Mouse (Mus musculus): ENCODE data around the gene Ctnna2. TPM values are rescaled to one million over a fixed set of nuclear protein-coding genes. Genes with fewer than 3 reads are reported as not detected.

The Ctnna2 gene
- polyA plus RNA-seq, 1 experiment = not detected

DNA sequence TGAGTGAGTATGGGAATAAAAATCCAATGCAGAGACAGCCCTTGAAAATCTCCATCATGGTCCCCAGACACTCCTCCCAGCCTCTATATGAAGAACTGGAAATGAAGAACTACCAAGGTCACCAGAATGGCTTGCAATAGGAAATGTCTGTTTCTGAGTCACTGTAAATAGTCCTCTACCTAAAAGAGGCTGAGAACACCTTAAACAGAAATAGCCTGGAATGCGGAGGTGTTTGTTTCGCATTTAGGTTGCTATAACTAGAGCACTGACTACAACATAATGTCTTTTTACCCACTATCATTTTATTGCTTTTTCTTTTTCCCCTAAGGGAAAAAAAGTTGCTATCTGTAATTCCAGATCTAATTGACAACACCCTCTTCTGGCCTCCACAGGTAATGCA, 106.3 kb downstream of the Ctnna2 start:
- no peaks in the 10 kb centered on the region for H3K36me3 ChIP-seq (ENCODE audit: control insufficient read depth, insufficient read depth)
- no peak overlapping the region for H3ac ChIP-seq (ENCODE audit: control insufficient read depth, insufficient read length)
- no peak overlapping the region for H3K4me3 ChIP-seq
- TF ChIP-seq TCF3 (IDR thresholded peaks at IDR 0.05; ENCODE audit: insufficient read length, low read depth) = no peak
- TF ChIP-seq E2F4 (IDR thresholded peaks at IDR 0.05; ENCODE audit: insufficient read depth) = no peak
- TF ChIP-seq MYOD1 (IDR thresholded peaks at IDR 0.05; ENCODE audit: control insufficient read depth in 1 of 3, insufficient read length in 2 of 3, low read depth in 2 of 3) = no peak
- no peak for TF ChIP-seq REST (IDR thresholded peaks at IDR 0.05; ENCODE audit: insufficient read depth, insufficient read length)
- TF ChIP-seq USF1 (IDR thresholded peaks at IDR 0.05; ENCODE audit: low read depth) = no peak
- TF ChIP-seq MYOG (IDR thresholded peaks at IDR 0.05; ENCODE audit: control insufficient read depth in 1 of 3, insufficient read depth in 1 of 3, insufficient read length in 2 of 3, low read depth in 2 of 3) = no peak
- TF ChIP-seq POLR2AphosphoS2 (IDR thresholded peaks at IDR 0.05; ENCODE audit: insufficient read length, low read depth) = no peak
- no peak for TF ChIP-seq POLR2A (IDR thresholded peaks at IDR 0.05; ENCODE audit: insufficient read length, low read depth)
- TF ChIP-seq SRF (IDR thresholded peaks at IDR 0.05; ENCODE audit: control insufficient read depth, insufficient read length, low read depth) = no peak
- no peak for TF ChIP-seq MAX (IDR thresholded peaks at IDR 0.05; ENCODE audit: low read depth)
- no peaks in the 10 kb centered on the region for H3K27me3 ChIP-seq (ENCODE audit: control insufficient read depth, insufficient read depth, insufficient read length)
- no peak overlapping the region for H3K4me2 ChIP-seq (ENCODE audit: low read depth)
- H3K79me2 ChIP-seq (ENCODE audit: control insufficient read depth, insufficient read depth) = no peaks in the 10 kb centered on the region

GRCm38 (mm10) chr6:77869313-77869712, 110.2 kb downstream of the Ctnna2 start:
- Histone ChIP-seq H3K4me2 (ENCODE audit: low read depth) (no peak overlapping the region), H3ac (ENCODE audit: control insufficient read depth, insufficient read length) (no peak overlapping the region), H3K36me3 (ENCODE audit: control insufficient read depth, insufficient read depth) (no peaks in the 10 kb centered on the region), H3K27me3 (ENCODE audit: control insufficient read depth, insufficient read depth, insufficient read length) (no peaks in the 10 kb centered on the region), H3K4me3 (no peak overlapping the region), H3K79me2 (ENCODE audit: control insufficient read depth, insufficient read depth) (no peaks in the 10 kb centered on the region)
- TF ChIP-seq TCF3 (IDR thresholded peaks at IDR 0.05; ENCODE audit: insufficient read length, low read depth) = no peak
- TF ChIP-seq TCF12 (IDR thresholded peaks at IDR 0.05; ENCODE audit: insufficient read depth, poor library complexity, severe bottlenecking) = no peak
- TF ChIP-seq CEBPB (IDR thresholded peaks at IDR 0.05; ENCODE audit: insufficient read depth, poor library complexity, severe bottlenecking) = no peak
- no peak for TF ChIP-seq MAX (IDR thresholded peaks at IDR 0.05; ENCODE audit: low read depth)
- no peak for TF ChIP-seq POLR2AphosphoS2 (IDR thresholded peaks at IDR 0.05; ENCODE audit: insufficient read length, low read depth)
- TF ChIP-seq SRF (IDR thresholded peaks at IDR 0.05; ENCODE audit: control insufficient read depth, insufficient read length, low read depth) = no peak

DNA sequence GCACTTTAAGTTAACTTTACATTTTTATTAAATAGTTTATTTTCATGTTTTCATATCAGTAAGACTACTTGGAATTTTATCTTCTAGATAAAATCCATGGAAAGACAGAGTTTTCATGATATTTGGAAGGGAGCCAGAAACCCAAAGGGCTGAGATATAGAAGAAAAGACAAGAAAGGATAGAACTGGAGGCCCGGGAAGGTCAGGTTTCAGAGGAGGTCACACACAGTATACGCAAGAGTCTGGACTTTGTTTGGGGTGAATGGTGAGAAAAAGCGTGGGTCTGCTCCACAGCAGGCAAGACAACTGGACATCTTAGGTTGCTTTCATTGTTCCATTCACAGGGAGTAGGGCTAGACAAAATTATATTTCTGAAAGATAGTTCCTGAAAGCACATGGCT, 111.4 kb downstream of the Ctnna2 start:
- no peaks in the 10 kb centered on the region for H3K27me3 ChIP-seq (ENCODE audit: control insufficient read depth, insufficient read depth, insufficient read length)
- no peak overlapping the region for H3K4me2 ChIP-seq (ENCODE audit: low read depth)
- no peaks in the 10 kb centered on the region for H3K36me3 ChIP-seq (ENCODE audit: control insufficient read depth, insufficient read depth)
- H3ac ChIP-seq (ENCODE audit: control insufficient read depth, insufficient read length) = no peak overlapping the region
- TF ChIP-seq E2F4 (IDR thresholded peaks at IDR 0.05; ENCODE audit: insufficient read depth) = no peak
- TF ChIP-seq REST (IDR thresholded peaks at IDR 0.05; ENCODE audit: insufficient read depth, insufficient read length) = no peak
- TF ChIP-seq SRF (IDR thresholded peaks at IDR 0.05; ENCODE audit: control insufficient read depth, insufficient read length, low read depth) = no peak
- no peak for TF ChIP-seq POLR2A (IDR thresholded peaks at IDR 0.05; ENCODE audit: insufficient read length, low read depth)
- TF ChIP-seq TCF12 (IDR thresholded peaks at IDR 0.05; ENCODE audit: insufficient read depth, poor library complexity, severe bottlenecking) = no peak
- no peak for TF ChIP-seq MAX (IDR thresholded peaks at IDR 0.05; ENCODE audit: low read depth)
- H3K4me3 ChIP-seq = no peak overlapping the region
- no peaks in the 10 kb centered on the region for H3K79me2 ChIP-seq (ENCODE audit: control insufficient read depth, insufficient read depth)

- Histone ChIP-seq H3K4me3 (no peak overlapping the region), H3ac (ENCODE audit: control insufficient read depth, insufficient read length) (no peak overlapping the region), H3K4me2 (ENCODE audit: low read depth) (no peak overlapping the region), H3K27me3 (ENCODE audit: control insufficient read depth, insufficient read depth, insufficient read length) (no peaks in the 10 kb centered on the region), H3K79me2 (ENCODE audit: control insufficient read depth, insufficient read depth) (no peaks in the 10 kb centered on the region), H3K36me3 (ENCODE audit: control insufficient read depth, insufficient read depth) (no peaks in the 10 kb centered on the region)
- TF ChIP-seq REST (IDR thresholded peaks at IDR 0.05; ENCODE audit: insufficient read depth, insufficient read length) (no peak), SRF (IDR thresholded peaks at IDR 0.05; ENCODE audit: control insufficient read depth, insufficient read length, low read depth) (no peak), TCF12 (IDR thresholded peaks at IDR 0.05; ENCODE audit: insufficient read depth, poor library complexity, severe bottlenecking) (no peak), MYOD1 (IDR thresholded peaks at IDR 0.05; ENCODE audit: control insufficient read depth in 1 of 3, insufficient read length in 2 of 3, low read depth in 2 of 3) (no peak)
Measured at GRCm38 (mm10) chr6:77863379-77863778, 116.1 kb downstream of the Ctnna2 start.

DNA sequence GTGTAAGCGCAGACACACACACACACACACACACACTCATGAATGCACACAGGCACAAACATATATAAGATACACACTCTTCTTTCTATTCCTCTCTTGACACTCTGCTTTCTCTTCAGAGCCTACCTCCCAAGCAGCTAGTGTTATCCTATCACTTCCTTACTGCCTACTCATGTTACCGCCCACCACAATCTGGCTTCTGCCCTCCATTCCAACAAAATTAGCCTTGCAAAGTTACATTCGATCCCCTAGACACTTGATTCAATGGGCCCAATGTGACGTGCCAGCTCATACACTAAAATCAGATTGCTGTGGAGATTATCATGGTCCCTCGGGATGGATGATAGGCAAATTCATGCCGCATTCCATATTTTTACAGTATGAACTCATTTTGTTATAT, 116.7 kb downstream of the Ctnna2 start:
- Histone ChIP-seq H3K27me3 (ENCODE audit: control insufficient read depth, insufficient read depth, insufficient read length) (no peaks in the 10 kb centered on the region), H3K36me3 (ENCODE audit: control insufficient read depth, insufficient read depth) (no peaks in the 10 kb centered on the region), H3K79me2 (ENCODE audit: control insufficient read depth, insufficient read depth) (no peaks in the 10 kb centered on the region), H3K4me3 (no peak overlapping the region), H3ac (ENCODE audit: control insufficient read depth, insufficient read length) (no peak overlapping the region), H3K4me2 (ENCODE audit: low read depth) (no peak overlapping the region)
- TF ChIP-seq SRF (IDR thresholded peaks at IDR 0.05; ENCODE audit: control insufficient read depth, insufficient read length, low read depth) = no peak
- no peak for TF ChIP-seq TCF3 (IDR thresholded peaks at IDR 0.05; ENCODE audit: insufficient read length, low read depth)
- TF ChIP-seq MYOD1 (IDR thresholded peaks at IDR 0.05; ENCODE audit: control insufficient read depth in 1 of 3, insufficient read length in 2 of 3, low read depth in 2 of 3) = no peak
- no peak for TF ChIP-seq POLR2A (IDR thresholded peaks at IDR 0.05; ENCODE audit: insufficient read length, low read depth)
- TF ChIP-seq E2F4 (IDR thresholded peaks at IDR 0.05; ENCODE audit: insufficient read depth) = no peak
- no peak for TF ChIP-seq CEBPB (IDR thresholded peaks at IDR 0.05; ENCODE audit: insufficient read depth, poor library complexity, severe bottlenecking)
- TF ChIP-seq TCF12 (IDR thresholded peaks at IDR 0.05; ENCODE audit: insufficient read depth, poor library complexity, severe bottlenecking) = no peak
- TF ChIP-seq POLR2AphosphoS2 (IDR thresholded peaks at IDR 0.05; ENCODE audit: insufficient read length, low read depth) = no peak
- TF ChIP-seq MYOG (IDR thresholded peaks at IDR 0.05; ENCODE audit: control insufficient read depth in 1 of 3, insufficient read depth in 1 of 3, insufficient read length in 2 of 3, low read depth in 2 of 3) = no peak
- no peak for TF ChIP-seq USF1 (IDR thresholded peaks at IDR 0.05; ENCODE audit: low read depth)
- no peak for TF ChIP-seq MAX (IDR thresholded peaks at IDR 0.05; ENCODE audit: low read depth)
- TF ChIP-seq REST (IDR thresholded peaks at IDR 0.05; ENCODE audit: insufficient read depth, insufficient read length) = no peak
